Mouse (Mus musculus) lung, embryonic 14.5 days (tissue): Measurements from ENCODE around the gene Gm3486. TPM values are rescaled to one million over a fixed set of nuclear protein-coding genes. Genes with fewer than 3 reads are reported as not detected.
"Not testable (repeated sequence)": the region's sequence is repeated elsewhere in the genome, so short reads cannot be mapped to it uniquely, and the experiment has no call there.

Experiments
- ATAC-seq: fragments of 200-750 bp; cut with Nextera tagmentation; 2 replicates; pipeline ENCODE4 v1.8.0; 2017; ENCODE audit warnings: mild to moderate bottlenecking, moderate TSS enrichment, moderate library complexity; ENCODE audit not compliant: insufficient read depth
- DNase-seq: peaks from one replicate; pipeline ENCODE4 v3.0.0-alpha.2; 2015
- H3K27ac ChIP-seq: fragments of 300-500 bp; sonication (generic); 2 replicates; pipeline ENCODE4 v1.5.1; 2014; ENCODE audit warnings: low read depth, mild to moderate bottlenecking, moderate library complexity
- H3K27me3 ChIP-seq: fragments of 300-500 bp; sonication (generic); 2 replicates; pipeline ENCODE4 v1.6.1; 2014; ENCODE audit warnings: low read length, control low read depth; ENCODE audit not compliant: insufficient read depth
- H3K36me3 ChIP-seq: fragments of 300-500 bp; sonication (generic); 2 replicates; pipeline ENCODE4 v1.6.1; 2014; ENCODE audit warnings: control low read depth; ENCODE audit not compliant: insufficient read depth
- H3K4me1 ChIP-seq: fragments of 300-500 bp; sonication (generic); 2 replicates; pipeline ENCODE4 v1.6.1; 2014; ENCODE audit warnings: antibody characterized with exemption, control low read depth; ENCODE audit not compliant: insufficient read depth
- H3K4me2 ChIP-seq: fragments of 300-500 bp; sonication (generic); 2 replicates; pipeline ENCODE4 v1.6.1; 2014; ENCODE audit warnings: mild to moderate bottlenecking
- H3K4me3 ChIP-seq: fragments of 300-500 bp; sonication (generic); 2 replicates; pipeline ENCODE4 v1.5.1; 2014; ENCODE audit warnings: low read depth, low read length
- H3K9ac ChIP-seq: fragments of 300-500 bp; sonication (generic); 2 replicates; pipeline ENCODE4 v1.6.1; 2014
- H3K9me3 ChIP-seq: fragments of 300-500 bp; sonication (generic); 2 replicates; pipeline ENCODE4 v1.6.1; 2016; ENCODE audit warnings: low read depth, low read length, control low read depth
- WGBS: fragments of 180-500 bp; shearing (Covaris S2); extraction: QIAGEN DNeasy Blood & Tissue Kit; methylation state at CpG from one replicate; pipeline ENCODE4 v1.1.7; 2014; 5-methylcytosine and 5-hydroxymethylcytosine counted together
- polyA plus RNA-seq: library from polyadenylated mRNA; unstranded; fragments of >200 nt; fragmentation: Nextera tagmentation; extraction: Ambion mirVana; gene quantifications from 2 replicates; pipeline ENCODE4 v1.2.1, GENCODE M21; 2014

Gene Gm3486
- polyA plus RNA-seq: not detected in 2 replicates

GRCm38 (mm10) chr14:41489385-41489784 lies at the start of gene Gm3486:
Gene Gm3486, minus strand, starts transcription at chr14:41489485.
- H3K4me2 ChIP-seq, DNase-seq: not testable (repeated sequence)

GRCm38 (mm10) chr14:41524695-41525094 lies 35.4 kb upstream of the Gm3486 start:
- H3K4me3 ChIP-seq, H3K9me3 ChIP-seq, H3K27ac ChIP-seq, H3K4me2 ChIP-seq, ATAC-seq, H3K36me3 ChIP-seq, H3K9ac ChIP-seq, DNase-seq, H3K4me1 ChIP-seq, H3K27me3 ChIP-seq: not testable (repeated sequence)
- 57% methylated on average over 1 of the region's 1 CpGs for WGBS

More at GRCm38 (mm10) chr14:41489385-41489784, at the start of gene Gm3486:
- not testable (repeated sequence) for H3K9ac ChIP-seq, H3K27me3 ChIP-seq, H3K4me3 ChIP-seq, H3K27ac ChIP-seq, ATAC-seq, H3K36me3 ChIP-seq, H3K4me1 ChIP-seq, H3K9me3 ChIP-seq

DNA sequence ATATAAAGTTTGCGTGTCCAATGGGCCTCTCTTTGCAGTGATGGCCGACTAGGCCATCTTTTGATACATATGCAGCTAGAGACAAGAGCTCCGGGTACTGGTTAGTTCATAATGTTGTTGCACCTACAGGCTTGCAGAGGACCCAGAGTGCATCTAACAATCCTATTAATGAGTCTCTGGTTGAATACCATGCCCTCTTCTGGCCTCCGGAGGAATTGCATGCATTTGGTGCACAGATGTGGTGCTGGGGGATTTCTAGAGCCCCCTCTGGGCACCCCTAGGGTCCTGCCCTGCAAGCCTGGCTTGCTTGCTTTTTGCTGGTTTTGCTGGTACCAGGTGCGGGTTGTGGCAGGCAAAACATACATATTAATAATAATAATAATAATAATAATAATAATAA lies 31.4 kb upstream of the Gm3486 start:
- H3K4me3 ChIP-seq, DNase-seq: not testable (repeated sequence)
- 73% methylated on average over 5 of the region's 5 CpGs for WGBS

GRCm38 (mm10) chr14:41453418-41453817 lies 35.9 kb downstream of the Gm3486 start, which contains the start of gene Gm7954:
Gene Gm7954, minus strand, starts transcription at chr14:41453518.
- not testable (repeated sequence) for ATAC-seq, H3K9ac ChIP-seq, H3K27ac ChIP-seq, H3K4me3 ChIP-seq, H3K27me3 ChIP-seq, H3K4me2 ChIP-seq, DNase-seq, H3K4me1 ChIP-seq, H3K36me3 ChIP-seq, H3K9me3 ChIP-seq
- WGBS: no CpG with 5 or more reads among the region's 2 CpGs

More for the DNA sequence above, 31.4 kb upstream of the Gm3486 start:
- not testable (repeated sequence) for H3K9ac ChIP-seq, H3K4me2 ChIP-seq, H3K27ac ChIP-seq, H3K4me1 ChIP-seq, H3K9me3 ChIP-seq, H3K27me3 ChIP-seq, H3K36me3 ChIP-seq, ATAC-seq

Other genes starting within 250 kb of the Gm3486 start
- gene Gm2832, start 210.7 kb downstream of the Gm3486 start, polyA plus RNA-seq: 0.17 TPM in 1 of 2 replicates, not detected in the other
- gene Gm5798, start 140.9 kb downstream of the Gm3486 start, polyA plus RNA-seq: not detected in 2 replicates
- not detected in 2 replicates for gene Gm7945, start 103.1 kb downstream of the Gm3486 start, polyA plus RNA-seq
- not detected in 2 replicates for gene Gm6482, start 81.2 kb downstream of the Gm3486 start, polyA plus RNA-seq
- gene Gm7954, start 36.0 kb downstream of the Gm3486 start, polyA plus RNA-seq: not detected in 2 replicates
- gene Gm7970, start 66.1 kb upstream of the Gm3486 start, polyA plus RNA-seq: not detected in 2 replicates
- gene 1700049E17Rik2, start 83.7 kb upstream of the Gm3486 start, polyA plus RNA-seq: not detected in 2 replicates
- not detected in 2 replicates for gene Gm3072, start 135.1 kb upstream of the Gm3486 start, polyA plus RNA-seq
- gene Gm3676, start 157.0 kb upstream of the Gm3486 start, polyA plus RNA-seq: not detected in 2 replicates
- gene Gm8068, start 212.4 kb upstream of the Gm3486 start, polyA plus RNA-seq: not detected in 2 replicates